Mouse (Mus musculus) heart, embryonic 11.5 days (tissue): ENCODE measurements around the gene Psmd2. TPM values are rescaled to one million over a fixed set of nuclear protein-coding genes. Genes with fewer than 3 reads are reported as not detected.
A peak's percentile ranks its signal among the peaks of the same experiment; 100 is the strongest.
"Not testable (repeated sequence)": the region's sequence is repeated elsewhere in the genome, so short reads cannot be mapped to it uniquely, and the experiment has no call there.

ENCODE experiments used
- ATAC-seq: fragments of 200-750 bp; cut with Nextera tagmentation; replicated peaks from 2 replicates; pipeline ENCODE4 v1.8.0; 2017; ENCODE audit warnings: moderate library complexity; ENCODE audit not compliant: insufficient number of reproducible peaks, low FRiP score, low TSS enrichment
- H3K27ac ChIP-seq: fragments of 300-500 bp; sonication (generic); 2 replicates; pipeline ENCODE4 v1.5.1; 2014; ENCODE audit warnings: mild to moderate bottlenecking, low read depth, low read length
- H3K27me3 ChIP-seq: fragments of 300-500 bp; sonication (generic); 2 replicates; pipeline ENCODE4 v1.6.1; 2014; ENCODE audit warnings: mild to moderate bottlenecking, low read length, mixed read lengths; ENCODE audit not compliant: control insufficient read depth, insufficient read depth
- H3K36me3 ChIP-seq: fragments of 300-500 bp; sonication (generic); 2 replicates; pipeline ENCODE4 v1.6.1; 2014; ENCODE audit warnings: mild to moderate bottlenecking, low read length, moderate library complexity, mixed read lengths; ENCODE audit not compliant: control insufficient read depth, insufficient read depth
- H3K4me1 ChIP-seq: fragments of 300-500 bp; sonication (generic); 2 replicates; pipeline ENCODE4 v1.6.1; 2014; ENCODE audit warnings: low read length; ENCODE audit not compliant: control insufficient read depth, insufficient read depth
- H3K4me2 ChIP-seq: fragments of 300-500 bp; sonication (generic); 2 replicates; pipeline ENCODE4 v1.6.1; 2014; ENCODE audit warnings: mild to moderate bottlenecking, moderate library complexity
- H3K4me3 ChIP-seq: fragments of 300-500 bp; sonication (generic); 2 replicates; pipeline ENCODE4 v1.5.1; 2014; ENCODE audit warnings: low read depth, low read length
- H3K9ac ChIP-seq: fragments of 300-500 bp; sonication (generic); 2 replicates; pipeline ENCODE4 v1.6.1; 2014; ENCODE audit warnings: mild to moderate bottlenecking, low read depth, low read length, moderate library complexity
- H3K9me3 ChIP-seq: fragments of 300-500 bp; sonication (generic); replicated peaks from 2 replicates; pipeline ENCODE4 v1.6.1; 2016; ENCODE audit warnings: low read length; ENCODE audit not compliant: control insufficient read depth
- WGBS: fragments of 180-500 bp; shearing (Covaris S2); extraction: QIAGEN DNeasy Blood & Tissue Kit; methylation state at CpG from one replicate; pipeline ENCODE4 v1.1.7; 2014; ENCODE audit not compliant: insufficient replicate concordance; 5-methylcytosine and 5-hydroxymethylcytosine counted together
- polyA plus RNA-seq: library from polyadenylated mRNA; unstranded; fragments of >200 nt; fragmentation: Nextera tagmentation; extraction: Ambion mirVana; gene quantifications from 2 replicates; pipeline ENCODE4 v1.2.1, GENCODE M21; 2014

Gene Psmd2
- polyA plus RNA-seq, 1 experiment from 2014 or later = 275 TPM

DNA sequence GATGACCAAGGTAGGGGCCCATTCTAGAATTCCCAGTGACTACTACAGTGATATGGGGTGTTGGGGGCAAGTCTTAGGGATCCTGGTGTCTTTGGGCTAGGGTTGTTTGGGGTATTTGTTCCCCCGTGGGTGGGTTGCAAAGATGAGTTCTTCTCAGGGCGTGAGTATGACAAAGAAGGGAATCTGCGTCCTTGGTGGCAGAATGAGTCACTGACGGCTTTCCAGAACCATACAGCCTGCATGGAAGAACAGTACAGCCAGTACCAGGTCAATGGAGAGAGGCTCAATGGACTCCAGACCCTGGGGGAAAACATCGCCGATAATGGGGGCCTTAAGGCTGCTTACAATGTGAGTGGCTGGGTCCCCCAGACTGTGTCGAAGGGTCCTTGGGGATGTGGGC is 7.5 kb upstream of the Psmd2 start:
- Histone ChIP-seq H3K9me3 (no peaks in the 10 kb centered on the region), H3K9ac (no peak overlapping the region), H3K36me3 (no peaks in the 10 kb centered on the region), H3K4me2 (no peak overlapping the region), H3K27ac (no peak overlapping the region), H3K4me1 (no peaks in the 10 kb centered on the region), H3K27me3 (no peaks in the 10 kb centered on the region; the same call in 1 of the 2 replicates), H3K4me3 (no peak overlapping the region)
- WGBS = 81% methylated on average over 7 of the region's 7 CpGs
- ATAC-seq = no peak

DNA sequence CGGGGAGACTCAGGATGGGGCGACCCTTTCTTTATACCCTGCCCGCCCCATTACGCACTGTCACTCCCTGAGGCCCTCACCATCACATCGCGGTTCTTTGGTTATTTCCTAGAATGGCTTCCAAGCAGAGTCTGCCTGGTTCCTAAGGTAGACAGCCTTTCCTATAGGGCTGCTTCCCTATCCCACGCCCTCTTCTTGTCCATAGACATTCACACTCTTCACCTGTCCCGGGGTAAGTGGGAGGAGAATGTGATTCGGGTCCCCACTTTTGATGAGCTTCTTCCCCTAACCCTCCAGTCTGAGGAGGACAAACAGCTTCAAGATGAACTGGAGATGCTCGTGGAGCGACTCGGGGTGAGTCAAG is 477 bp downstream of the Psmd2 start:
- ATAC-seq = no peak

DNA sequence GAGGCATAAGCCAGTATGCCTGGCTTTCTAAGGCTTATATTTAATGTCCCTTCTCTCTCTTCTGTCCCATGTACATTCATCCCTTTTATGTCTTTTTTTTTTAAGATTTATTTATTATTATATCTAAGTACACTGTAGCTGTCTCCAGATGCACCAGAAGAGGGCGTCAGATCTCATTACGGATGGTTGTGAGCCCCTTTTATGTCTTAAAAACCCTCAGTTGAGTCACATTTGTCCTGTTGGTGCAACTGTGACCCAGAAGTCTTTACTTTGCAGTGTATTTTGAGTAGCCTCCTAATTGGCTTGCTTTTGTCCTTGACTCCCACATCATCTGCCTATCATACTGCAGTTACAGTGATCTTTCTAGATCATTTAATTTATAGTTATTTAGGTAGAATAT is 1.9 kb downstream of the Psmd2 start:
- ATAC-seq = no peak
- Histone ChIP-seq H3K36me3 (peaks cover 18% of the 10 kb centered on the region), H3K9me3 (no peaks in the 10 kb centered on the region), H3K27me3 (0 out of 2 replicates have a peak, but pooled peaks cover 2% of the 10 kb centered on the region), H3K4me1 (peaks cover 8% of the 10 kb centered on the region), H3K4me2 (0 out of 2 replicates have a peak overlapping the region, but pooled peaks have one; percentile 7), H3K4me3 (no peak overlapping the region), H3K9ac (no peak overlapping the region), H3K27ac (no peak overlapping the region)
- WGBS = 53% methylated on average over 2 of the region's 2 CpGs

More for the DNA sequence above, 477 bp downstream of the Psmd2 start:
- peak overlapping the region; percentile 94 for H3K4me3 ChIP-seq
- peak overlapping the region; percentile 86 for H3K4me2 ChIP-seq
- H3K27me3 ChIP-seq = 0 out of 2 replicates have a peak, but pooled peaks cover 2% of the 10 kb centered on the region
- 8% methylated on average over 12 of the region's 12 CpGs for WGBS
- no peaks in the 10 kb centered on the region for H3K9me3 ChIP-seq
- peaks cover 8% of the 10 kb centered on the region for H3K4me1 ChIP-seq
- H3K9ac ChIP-seq = peak overlapping the region; percentile 91
- no peak overlapping the region; the same call in 1 of the 2 replicates for H3K27ac ChIP-seq
- H3K36me3 ChIP-seq = peaks cover 11% of the 10 kb centered on the region

DNA sequence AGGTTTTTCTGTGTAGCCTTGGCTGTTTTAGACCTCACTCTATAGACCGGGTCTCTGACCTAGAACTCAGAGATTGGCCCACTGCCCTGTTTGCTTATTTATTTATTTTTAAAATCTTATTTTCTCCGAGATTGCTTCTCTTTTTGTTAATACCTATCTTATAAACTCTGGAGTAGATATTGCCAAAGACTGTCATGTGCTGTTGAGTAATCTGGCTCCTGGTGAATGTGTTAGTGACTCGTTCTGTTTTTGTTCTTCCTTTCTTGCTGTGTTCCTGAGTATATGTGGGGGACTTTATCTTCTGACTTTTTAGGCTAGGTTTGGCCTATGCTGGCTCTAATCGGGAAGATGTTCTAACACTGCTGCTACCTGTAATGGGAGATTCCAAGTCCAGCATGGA is 6.2 kb downstream of the Psmd2 start:
- 89% methylated on average over 4 of the region's 4 CpGs for WGBS
- H3K4me1 ChIP-seq = peaks cover 2% of the 10 kb centered on the region
- no peak overlapping the region for H3K9ac ChIP-seq
- no peaks in the 10 kb centered on the region for H3K9me3 ChIP-seq
- ATAC-seq = no peak
- no peaks in the 10 kb centered on the region for H3K27me3 ChIP-seq
- H3K27ac ChIP-seq = no peak overlapping the region
- no peak overlapping the region for H3K4me2 ChIP-seq
- peaks cover 53% of the 10 kb centered on the region for H3K36me3 ChIP-seq
- H3K4me3 ChIP-seq = no peak overlapping the region

DNA sequence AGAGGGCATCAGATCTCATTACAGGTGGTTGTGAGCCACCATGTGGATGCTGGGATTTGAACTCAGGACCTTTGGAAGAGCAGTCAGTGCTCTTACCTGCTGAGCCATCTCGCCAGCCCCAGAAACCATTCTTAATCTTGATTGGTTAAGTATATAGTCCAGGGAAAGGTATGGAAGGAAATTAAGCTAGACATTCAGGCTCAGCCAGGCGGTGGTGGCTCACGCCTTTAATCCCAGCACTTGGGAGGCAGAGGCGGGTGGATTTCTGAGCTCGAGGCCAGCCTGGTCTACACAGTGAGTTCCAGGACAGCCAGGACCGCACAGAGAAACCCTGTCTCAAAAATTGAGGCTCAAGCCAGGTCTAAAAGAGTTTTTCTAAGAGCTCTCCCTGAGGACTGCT is 16.6 kb downstream of the Psmd2 start, which contains the start of gene Eif4g1:
Eif4g1 (plus strand) TSS at position 301 of the 400 bp plus-strand sequence.
- not testable (repeated sequence) for H3K4me1 ChIP-seq, H3K4me2 ChIP-seq, H3K36me3 ChIP-seq, H3K27me3 ChIP-seq, H3K9me3 ChIP-seq, ATAC-seq, H3K27ac ChIP-seq, H3K4me3 ChIP-seq, H3K9ac ChIP-seq
- WGBS = 91% methylated on average over 3 of the region's 6 CpGs

DNA sequence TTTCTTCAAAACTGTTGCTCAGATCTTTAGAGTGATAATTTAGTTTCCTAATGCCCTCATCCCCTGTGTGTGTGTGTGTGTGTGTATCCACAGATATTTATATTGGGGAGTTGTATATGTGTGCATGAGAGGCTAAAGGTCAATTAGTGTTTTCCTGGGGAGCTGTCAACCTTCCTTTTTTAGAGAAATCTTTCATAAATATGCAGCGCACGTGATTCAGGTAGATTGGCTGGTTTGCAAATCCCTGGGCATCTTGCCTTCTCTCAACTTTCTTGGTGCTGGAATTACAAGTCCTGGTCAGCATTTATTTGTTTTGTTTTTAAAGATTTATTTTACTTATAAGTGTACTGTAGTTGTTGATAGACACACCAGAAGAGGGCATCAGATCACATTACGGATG is 18.8 kb downstream of the Psmd2 start:
- Histone ChIP-seq H3K9me3 (no peaks in the 10 kb centered on the region), H3K4me3 (no peak overlapping the region), H3K27ac (no peak overlapping the region), H3K36me3 (peaks cover 5% of the 10 kb centered on the region; the same call in 1 of the 2 replicates), H3K27me3 (no peaks in the 10 kb centered on the region), H3K9ac (no peak overlapping the region), H3K4me1 (peaks cover 14% of the 10 kb centered on the region), H3K4me2 (no peak overlapping the region)
- WGBS = 83% methylated on average over 3 of the region's 3 CpGs
- ATAC-seq = no peak

DNA sequence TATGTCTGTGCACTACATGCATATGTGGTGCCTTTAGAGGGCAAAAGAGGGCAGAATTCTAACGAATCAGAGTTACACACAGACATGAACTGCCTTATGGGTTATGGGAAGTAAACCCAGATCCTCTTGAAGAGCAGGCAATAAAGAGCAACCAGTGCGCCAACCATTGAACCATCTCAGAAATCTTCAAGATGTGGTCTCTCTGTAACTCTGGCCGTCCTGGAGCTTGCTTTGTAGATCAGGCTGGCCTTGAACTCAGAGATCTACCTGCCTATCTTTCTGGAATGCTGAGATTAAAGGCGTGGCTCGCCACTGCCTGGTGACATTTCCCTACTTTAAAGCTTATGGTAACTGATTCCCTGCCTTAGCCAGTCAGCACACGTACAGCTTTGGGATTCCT is 20.4 kb downstream of the Psmd2 start:
- WGBS = 29% methylated on average over 6 of the region's 6 CpGs

DNA sequence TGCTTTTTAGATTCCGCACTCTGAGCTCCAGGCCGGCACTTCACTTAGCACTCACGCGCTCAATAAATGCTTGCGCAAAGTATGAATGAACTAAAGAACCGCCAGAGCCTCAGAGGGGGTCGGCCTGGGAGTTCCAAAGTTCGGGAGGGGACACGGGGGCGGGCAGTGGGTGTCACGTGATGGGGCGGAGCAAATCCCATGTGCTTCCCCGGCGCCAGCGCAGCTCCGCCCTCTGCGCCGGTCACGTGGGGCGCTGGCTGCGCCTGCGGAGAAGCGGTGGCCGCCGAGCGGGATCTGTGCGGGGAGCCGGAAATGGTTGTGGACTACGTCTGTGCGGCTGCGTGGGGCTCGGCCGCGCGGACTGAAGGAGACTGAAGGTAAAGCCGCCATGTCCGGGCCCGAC is 21.0 kb downstream of the Psmd2 start:
- Histone ChIP-seq H3K9me3 (no peaks in the 10 kb centered on the region), H3K4me2 (peak overlapping the region; percentile 98), H3K27ac (peak overlapping the region; percentile 96), H3K9ac (peak overlapping the region; percentile 94), H3K4me3 (peak overlapping the region; percentile 97), H3K4me1 (peaks cover 17% of the 10 kb centered on the region), H3K36me3 (peaks cover 21% of the 10 kb centered on the region), H3K27me3 (no peaks in the 10 kb centered on the region)
- under 1% methylated on average over 38 of the region's 38 CpGs for WGBS
- ATAC-seq = peak; percentile 92

More for the DNA sequence above, 20.4 kb downstream of the Psmd2 start:
- H3K4me1 ChIP-seq = peaks cover 14% of the 10 kb centered on the region
- H3K27me3 ChIP-seq = no peaks in the 10 kb centered on the region
- no peak overlapping the region for H3K27ac ChIP-seq
- peak overlapping the region; percentile 97; the same call in 1 of the 2 replicates for H3K4me3 ChIP-seq
- no peak for ATAC-seq
- H3K9me3 ChIP-seq = no peaks in the 10 kb centered on the region
- H3K4me2 ChIP-seq = peak overlapping the region; percentile 98
- no peak overlapping the region for H3K9ac ChIP-seq
- H3K36me3 ChIP-seq = peaks cover 17% of the 10 kb centered on the region

DNA sequence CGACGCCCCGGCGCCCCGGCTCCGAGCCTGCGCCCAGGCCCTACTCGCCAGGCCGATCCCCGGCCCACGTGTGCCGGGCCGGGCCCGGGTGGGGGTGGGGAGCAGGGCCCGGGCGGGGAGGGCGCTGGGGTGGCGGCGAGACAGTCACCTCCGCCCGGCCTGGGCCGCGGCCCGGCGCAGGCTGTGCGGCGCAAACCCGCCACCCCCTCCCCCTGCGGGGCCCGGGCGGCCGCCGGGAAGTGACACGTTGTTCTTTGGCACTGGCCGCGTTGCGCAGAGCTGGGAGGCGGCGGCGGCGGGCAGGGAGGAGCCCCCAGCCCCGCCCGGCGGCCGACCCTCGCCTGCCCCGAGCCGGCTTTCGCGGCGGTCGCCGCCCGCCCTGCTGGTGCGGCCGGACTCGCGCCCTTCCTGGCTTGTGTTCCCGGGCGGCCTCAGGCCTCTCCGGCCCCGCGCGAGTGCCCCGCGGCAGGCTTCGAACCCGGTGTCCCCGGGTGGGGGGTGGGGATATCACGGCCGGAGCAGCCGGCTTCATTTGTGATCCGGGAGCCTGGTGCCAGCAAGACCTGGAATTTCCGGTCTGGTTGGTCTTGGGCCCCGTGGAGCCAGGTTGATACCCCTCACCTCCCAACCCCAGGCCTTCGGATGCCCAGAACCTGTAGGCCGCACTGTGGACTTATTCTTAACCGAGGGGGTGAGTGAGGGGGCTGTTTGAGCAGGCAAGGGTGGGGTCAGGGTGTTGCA is 21.7 kb downstream of the Psmd2 start:
- under 1% methylated on average over 31 of the region's 78 CpGs for WGBS
- Histone ChIP-seq H3K36me3 (peaks cover 27% of the 10 kb centered on the region), H3K27me3 (no peaks in the 10 kb centered on the region), H3K4me3 (peak overlapping the region; percentile 97), H3K4me2 (peak overlapping the region; percentile 98), H3K4me1 (peaks cover 20% of the 10 kb centered on the region), H3K27ac (peak overlapping the region; percentile 96), H3K9me3 (no peaks in the 10 kb centered on the region), H3K9ac (peak overlapping the region; percentile 94)
- ATAC-seq = peak; percentile 80
